Mouse (Mus musculus): ENCODE data around the gene Gna15.

The Gna15 gene

DNA sequence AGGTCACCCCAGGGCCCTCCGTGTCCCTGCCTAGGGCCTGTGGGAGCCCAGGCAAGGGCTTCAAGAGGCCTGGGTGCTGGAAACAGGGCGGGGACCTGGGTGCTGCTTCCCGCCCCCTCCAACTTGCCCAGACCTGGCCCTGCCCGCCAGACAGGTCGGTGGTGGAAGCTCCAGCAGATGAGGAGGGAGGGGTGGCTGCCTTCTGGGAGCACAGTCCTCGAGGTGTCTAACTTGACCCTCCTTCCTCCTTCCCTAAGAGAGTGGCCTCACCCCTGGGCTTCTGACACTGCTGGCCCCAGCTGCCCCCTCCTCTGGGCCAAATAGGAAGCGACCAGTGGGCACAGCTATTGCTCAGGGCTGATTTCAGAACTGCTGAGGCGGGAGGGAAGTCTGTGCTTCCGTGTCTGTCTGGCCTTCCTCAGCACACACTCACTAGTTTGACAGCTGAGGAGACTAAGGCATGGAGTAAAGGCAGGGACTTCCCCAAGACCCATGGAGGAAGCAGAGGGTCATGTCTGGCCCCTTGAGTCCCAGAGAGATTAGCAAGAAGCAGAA, at the start of gene Gna15:
Gna15 (minus strand) TSS at position 175 of the 555 bp plus-strand sequence.
- DNase-seq (ENCODE audit: low read depth, low spot score): no peak

- no peak for DNase-seq (ENCODE audit: low read depth, low spot score)
Observed at GRCm38 (mm10) chr10:81572975-81573374, 49.0 kb upstream of the Gna15 start.

DNA sequence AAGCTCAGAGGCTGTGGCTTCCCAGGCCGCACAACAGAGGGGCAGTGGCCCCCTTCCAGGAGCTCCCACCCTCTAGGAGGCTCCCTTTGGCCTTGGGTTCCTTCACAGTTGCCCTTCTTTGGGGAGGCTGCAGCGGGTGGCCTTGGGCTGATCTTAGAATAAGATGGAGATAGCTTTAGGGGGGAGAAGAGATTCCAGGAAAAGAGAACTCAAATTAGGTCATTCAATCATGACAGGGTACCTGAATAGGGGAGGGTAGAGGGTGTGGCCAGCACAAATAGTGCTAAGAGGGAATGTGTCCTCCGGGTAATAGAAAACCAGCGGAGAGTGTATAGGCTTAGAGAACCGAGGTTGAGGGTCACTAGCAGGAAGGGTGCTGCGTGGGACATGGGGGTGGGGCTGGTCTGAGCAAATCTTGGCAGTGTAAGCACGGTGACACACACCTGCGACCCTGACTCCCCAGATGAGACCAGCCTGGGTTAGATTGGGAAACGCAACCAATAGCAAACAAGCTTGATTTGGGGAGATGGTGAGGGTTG, 48.2 kb upstream of the Gna15 start:
- no peak for DNase-seq (ENCODE audit: low read depth, low spot score)

DNA sequence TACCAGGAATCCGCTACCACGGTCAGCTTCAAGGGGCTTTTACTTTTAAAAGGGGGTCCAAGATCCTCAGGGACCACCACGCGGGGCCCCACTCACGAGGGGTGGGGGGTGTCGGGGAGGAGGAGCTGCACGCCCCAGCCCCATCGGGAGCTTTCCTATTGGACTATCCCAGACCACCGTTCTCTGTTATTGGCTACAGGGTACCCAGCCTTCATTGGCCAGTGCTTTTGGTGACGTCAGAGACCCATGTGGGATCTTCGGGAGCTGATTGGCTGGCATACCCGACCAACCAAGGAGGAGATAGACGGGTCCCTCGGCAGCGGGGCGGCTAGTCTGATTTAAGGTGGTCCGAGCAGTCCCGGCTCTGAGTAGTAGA, 47.5 kb upstream of the Gna15 start:
- DNase-seq (ENCODE audit: low read depth, low spot score): peak; percentile 98

- peak; percentile 91 for DNase-seq (ENCODE audit: low read depth, low spot score)
Observed at GRCm38 (mm10) chr10:81570831-81571500, 46.9 kb upstream of the Gna15 start.

GRCm38 (mm10) chr10:81570238-81570800, 46.3 kb upstream of the Gna15 start:
- no peak for DNase-seq (ENCODE audit: low read depth, low spot score)

- no peak for DNase-seq (ENCODE audit: low read depth, low spot score)
Observed at GRCm38 (mm10) chr10:81569507-81570237, 45.6 kb upstream of the Gna15 start.

DNA sequence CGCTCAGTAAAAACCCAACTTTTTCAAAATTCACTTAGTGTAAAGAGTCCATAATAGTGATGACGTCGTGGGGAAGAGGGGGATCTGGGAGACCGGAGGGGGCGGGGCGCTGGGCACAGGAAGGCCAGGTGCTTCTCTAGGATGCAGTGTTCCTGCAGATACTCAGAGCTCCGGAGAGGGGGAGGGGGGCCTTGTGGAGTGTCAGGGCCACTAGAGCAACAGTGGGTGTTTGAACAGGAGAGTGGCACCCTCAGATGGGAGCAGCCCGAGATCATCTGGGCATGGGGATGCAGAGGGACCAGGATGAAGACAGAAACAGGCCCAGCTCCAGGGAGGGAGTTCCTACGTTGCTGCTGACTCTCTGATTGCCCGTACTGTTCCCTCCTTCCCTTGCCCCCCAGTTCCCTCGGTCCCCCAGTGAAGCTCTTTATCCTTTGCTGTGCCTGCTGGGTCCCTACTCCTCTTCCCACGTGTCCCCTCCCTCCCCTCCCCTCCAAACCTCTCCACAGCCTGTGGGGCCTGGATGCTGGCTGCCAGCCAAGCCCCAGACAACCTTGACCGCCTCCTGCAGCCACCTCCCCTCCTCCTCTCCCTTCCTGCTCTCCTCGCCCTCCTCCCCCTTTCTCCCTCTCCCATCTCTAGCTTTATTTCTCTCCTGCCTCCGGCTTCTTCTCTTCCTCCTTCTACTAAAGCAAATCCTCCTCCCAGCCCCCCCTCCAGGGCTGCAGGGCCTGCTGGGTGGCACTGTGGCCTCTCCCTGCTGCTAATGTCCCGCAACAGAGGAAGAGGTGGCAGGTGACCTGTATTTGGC, 44.6 kb upstream of the Gna15 start:
- DNase-seq (ENCODE audit: low read depth, low spot score): peak; percentile 68

- no peak for DNase-seq (ENCODE audit: low read depth, low spot score)
Observed at GRCm38 (mm10) chr10:81565257-81566228, 41.5 kb upstream of the Gna15 start.

- peak; percentile 92 for DNase-seq (ENCODE audit: low read depth, low spot score)
Observed at GRCm38 (mm10) chr10:81564734-81565133, 40.7 kb upstream of the Gna15 start.

- peak; percentile 75 for DNase-seq (ENCODE audit: low read depth, low spot score)
Observed at GRCm38 (mm10) chr10:81564216-81564615, 40.2 kb upstream of the Gna15 start.

- DNase-seq (ENCODE audit: low read depth, low spot score): no peak
Observed at GRCm38 (mm10) chr10:81563481-81563880, 39.5 kb upstream of the Gna15 start.

- no peak for DNase-seq (ENCODE audit: low read depth, low spot score)
Observed at GRCm38 (mm10) chr10:81562411-81562810, 38.4 kb upstream of the Gna15 start.

- DNase-seq (ENCODE audit: low read depth, low spot score): peak; percentile 76
Observed at GRCm38 (mm10) chr10:81560719-81561459, 36.9 kb upstream of the Gna15 start.

DNA sequence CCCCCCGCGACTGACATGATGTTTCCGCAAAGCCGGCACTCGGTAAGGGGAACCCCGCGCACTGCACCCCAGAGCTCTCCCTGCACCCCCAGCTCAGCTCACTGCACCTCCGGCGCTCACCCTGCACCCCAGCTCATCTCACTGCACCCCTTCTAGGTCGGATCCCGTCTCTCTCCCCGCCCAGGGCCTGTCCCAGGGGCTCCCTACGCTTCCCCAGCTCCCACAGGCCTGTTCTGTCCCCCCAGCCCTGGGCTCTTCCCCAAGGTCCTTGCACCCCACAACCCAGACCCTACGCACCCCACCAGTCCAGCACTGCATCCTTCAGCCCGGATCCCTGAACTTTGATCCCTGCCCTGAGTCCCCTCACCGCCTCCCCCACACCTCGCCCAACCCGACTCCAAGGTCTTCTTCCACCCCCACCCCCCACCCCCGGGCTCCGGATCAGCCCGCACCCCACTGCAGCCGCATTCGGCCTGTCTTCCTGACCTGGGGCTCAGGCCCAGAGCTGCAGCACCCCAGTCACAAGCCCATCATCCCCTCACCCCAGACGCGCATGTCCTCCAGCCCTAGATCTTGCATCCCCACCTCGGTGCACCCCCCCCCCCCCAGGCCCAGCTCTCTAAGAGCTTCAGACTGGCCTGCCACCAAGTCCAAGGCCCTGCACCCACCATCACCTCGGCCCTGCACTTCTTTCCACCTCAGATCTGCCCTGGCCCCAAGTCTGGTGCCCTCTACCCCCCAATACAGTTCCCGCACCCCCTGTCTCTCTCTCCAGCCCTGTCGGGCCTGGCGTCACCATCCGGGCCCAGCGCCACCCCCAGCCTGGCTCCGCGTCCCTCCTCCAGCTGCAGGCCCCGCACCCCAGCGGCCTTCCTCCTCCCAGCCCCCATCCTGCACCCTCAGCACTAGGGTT, 35.9 kb upstream of the Gna15 start:
- DNase-seq (ENCODE audit: low read depth, low spot score): no peak

GRCm38 (mm10) chr10:81559163-81559626, 35.2 kb upstream of the Gna15 start, which contains the start of gene Aes:
Aes (plus strand) TSS chr10:81559488.
- peak; percentile 68 for DNase-seq (ENCODE audit: low read depth, low spot score)

GRCm38 (mm10) chr10:81557491-81557890, 33.5 kb upstream of the Gna15 start:
- no peak for DNase-seq (ENCODE audit: low read depth, low spot score)

DNA sequence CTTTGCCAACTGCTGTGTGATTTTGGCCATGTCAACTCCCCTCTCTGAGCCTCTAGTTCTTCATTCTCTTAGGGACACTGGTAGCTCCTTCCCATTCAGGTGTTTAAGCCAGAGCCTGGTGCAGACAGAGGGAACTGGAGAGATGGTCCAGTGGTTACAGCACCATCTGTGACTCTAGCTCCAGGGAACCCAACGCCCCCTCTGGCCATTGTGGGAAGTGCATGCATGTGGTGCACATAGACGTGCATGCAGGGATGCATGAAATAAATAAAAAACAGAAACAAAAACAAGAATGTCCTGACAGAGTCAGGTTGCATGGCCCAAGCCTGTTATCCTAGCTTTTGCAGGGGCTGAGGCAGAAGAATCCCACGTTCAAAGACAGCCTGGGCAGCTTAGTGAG, 32.3 kb upstream of the Gna15 start:
- peak; percentile 68 for DNase-seq (ENCODE audit: low read depth, low spot score)

Data from ES-CJ7 (cell line).